Mouse (Mus musculus) skeletal muscle tissue, postnatal 0 days (tissue): ENCODE results near the gene Olfr519. TPM values are rescaled to one million over a fixed set of nuclear protein-coding genes. Genes with fewer than 3 reads are reported as not detected.

Source experiments
- polyA plus RNA-seq: library from polyadenylated mRNA; unstranded; fragments of >200 nt; fragmentation: Nextera tagmentation; extraction: Ambion mirVana; gene quantifications from 2 replicates; pipeline ENCODE4 v1.2.1, GENCODE M21; 2015

The Olfr519 gene
- polyA plus RNA-seq, result not detected in 2 replicates

DNA sequence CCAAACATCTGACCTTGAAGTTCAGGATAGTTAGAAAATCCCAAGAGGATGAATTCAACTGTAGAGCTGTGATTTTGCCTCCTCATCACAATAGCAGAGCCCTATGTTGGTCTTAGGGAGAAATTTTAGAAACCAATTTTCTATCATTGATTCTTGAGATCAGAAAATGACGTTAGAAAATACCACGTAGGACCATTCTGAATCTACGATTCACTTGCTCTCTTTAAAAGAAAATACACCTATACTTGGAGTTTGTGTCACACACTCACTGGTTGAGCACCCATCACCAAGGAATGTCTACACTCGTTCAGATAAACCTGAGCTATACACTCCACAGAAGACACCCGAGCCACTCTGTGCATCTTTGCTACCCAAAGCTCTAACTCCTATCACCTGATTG is at the start of gene Olfr519:
Gene Olfr519, minus strand, starts transcription at position 101 of the 400 bp plus-strand sequence.

DNA sequence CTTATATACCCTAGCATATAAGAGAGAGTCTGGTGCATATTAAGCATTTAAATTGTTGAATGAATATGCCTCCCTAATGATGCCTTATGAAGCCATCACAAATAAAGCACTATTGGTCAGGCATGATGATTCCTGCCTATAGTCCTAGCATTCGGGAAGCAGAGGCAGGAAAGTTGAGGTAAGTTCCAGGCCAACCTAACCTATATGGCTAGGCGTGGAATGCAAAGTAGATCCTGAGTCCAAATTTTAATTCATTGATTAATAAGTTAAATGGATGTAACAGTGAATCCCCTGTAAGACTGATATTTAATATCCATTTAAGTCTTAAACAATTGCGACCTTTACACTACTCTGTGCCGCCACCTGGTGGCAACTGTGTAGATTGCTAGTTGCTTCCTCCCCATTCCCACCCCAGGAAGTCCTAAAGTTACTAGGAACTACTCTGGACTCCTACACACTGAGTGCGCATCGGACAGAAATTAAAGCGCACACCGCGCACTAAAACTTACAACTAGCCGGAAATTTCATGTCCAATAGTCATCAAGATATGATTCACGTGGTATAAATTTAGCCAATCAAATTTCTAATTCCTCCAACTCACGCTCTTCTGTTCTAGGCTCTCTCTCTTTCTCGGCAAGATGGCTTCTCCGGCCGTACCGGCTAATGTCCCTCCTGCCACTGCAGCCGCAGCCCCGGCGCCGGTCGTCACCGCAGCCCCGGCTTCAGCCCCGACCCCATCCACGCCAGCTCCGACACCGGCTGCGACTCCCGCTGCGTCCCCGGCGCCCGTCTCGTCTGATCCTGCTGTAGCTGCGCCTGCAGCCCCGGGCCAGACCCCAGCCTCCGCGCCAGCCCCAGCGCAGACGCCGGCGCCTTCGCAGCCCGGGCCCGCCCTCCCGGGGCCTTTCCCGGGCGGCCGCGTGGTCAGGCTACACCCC is 39.8 kb upstream of the Olfr519 start, which contains the start of gene Eif3f:
Gene Eif3f, plus strand, starts transcription at position 624 of the 938 bp plus-strand sequence.

DNA sequence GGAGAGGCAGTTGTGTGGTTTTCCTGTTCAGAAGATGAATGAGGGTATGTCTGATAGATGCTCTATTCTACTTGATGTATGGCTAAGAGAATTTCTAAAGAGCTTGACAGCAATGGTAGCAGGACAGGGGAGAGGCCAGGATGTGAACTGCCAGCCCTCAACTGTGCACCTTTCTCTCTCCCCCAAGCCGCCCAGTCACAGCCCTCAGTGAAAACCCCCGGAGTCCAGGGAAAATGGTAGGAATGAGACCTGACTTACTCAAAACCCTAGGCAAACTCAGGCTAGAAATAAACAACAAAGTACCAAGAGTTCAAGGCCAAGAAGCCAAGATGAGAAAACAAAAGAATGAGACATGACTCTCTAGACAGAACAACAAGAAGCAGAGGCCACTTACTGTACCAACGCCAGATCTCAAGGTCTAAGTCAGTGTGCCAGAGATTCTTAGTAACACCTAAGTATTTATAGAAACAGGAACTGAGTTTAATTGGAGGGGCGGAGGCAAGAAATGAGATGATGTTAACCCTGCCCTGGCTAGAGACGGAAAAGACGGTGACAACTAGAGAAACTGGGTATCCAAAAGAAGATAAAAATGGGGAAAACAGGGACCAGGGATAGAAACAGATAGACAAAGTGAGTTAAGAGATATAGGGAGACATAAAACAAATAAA is 35.6 kb upstream of the Olfr519 start, which contains the start of gene Nlrp10:
Gene Nlrp10, minus strand, starts transcription at position 453 of the 668 bp plus-strand sequence.

DNA sequence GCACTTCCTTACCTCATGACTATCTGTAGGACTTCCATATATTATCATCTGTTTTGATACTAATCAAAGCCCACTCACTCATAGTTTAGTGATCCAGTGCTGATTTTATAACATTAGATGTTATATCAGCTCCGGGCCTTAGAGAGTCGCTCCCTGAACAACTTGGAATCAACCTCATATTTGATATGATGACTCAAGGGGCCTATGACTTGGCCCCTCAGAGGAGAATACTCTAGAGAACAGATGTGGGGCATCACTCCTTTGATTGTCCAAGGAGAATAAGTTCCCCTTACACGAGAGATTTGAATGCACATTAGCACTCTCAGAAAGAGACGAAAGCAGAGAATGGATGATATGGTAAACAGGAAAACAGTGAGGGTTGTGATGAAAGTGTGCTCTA is 9.3 kb downstream of the Olfr519 start, which contains the start of gene Olfr518:
Gene Olfr518, minus strand, starts transcription at position 101 of the 400 bp plus-strand sequence.

DNA sequence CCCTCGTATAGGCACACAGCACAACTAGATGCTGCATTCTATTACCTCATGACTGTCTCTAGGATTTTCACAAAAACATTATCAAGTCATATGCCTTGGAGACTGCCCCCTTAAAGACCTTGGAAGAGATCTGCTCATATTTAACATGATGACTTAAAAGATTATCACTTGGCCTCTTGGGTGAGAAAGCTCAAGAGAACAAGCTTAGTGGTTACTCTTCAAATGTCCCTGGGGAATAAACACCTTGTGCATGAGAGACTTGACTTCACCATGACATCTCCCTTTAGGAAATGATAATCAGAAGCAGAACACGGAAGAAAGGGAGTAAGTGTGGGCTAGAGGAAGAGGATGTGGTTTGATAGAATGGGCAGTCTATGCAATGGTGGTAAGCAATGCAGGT is 21.9 kb downstream of the Olfr519 start, which contains the start of gene Olfr517:
Gene Olfr517, minus strand, starts transcription at position 101 of the 400 bp plus-strand sequence.

DNA sequence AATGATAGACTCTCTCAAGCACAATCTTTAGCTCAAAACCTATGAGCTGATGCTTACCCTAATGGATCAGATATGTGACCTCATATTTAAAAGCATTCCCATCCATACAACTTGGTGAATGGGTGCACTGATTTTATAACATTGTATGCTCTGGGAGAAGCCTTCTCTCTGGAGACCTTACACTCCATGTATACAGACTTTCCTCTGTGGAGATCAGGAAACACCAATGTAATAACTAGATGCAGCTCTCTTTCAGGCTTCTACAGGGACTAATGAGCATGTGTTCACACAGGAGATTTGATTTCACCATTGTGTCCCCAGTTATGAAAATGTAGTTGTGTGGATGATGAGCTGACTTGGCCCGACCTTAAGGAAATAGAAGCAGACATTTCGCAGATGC is 43.8 kb downstream of the Olfr519 start, which contains the start of gene Olfr516:
Gene Olfr516, minus strand, starts transcription at position 101 of the 400 bp plus-strand sequence.

Other genes with a start within 250 kb of the Olfr519 start
- 0.04 TPM in 1 of 2 replicates, not detected in the other for gene Olfr509, start 242.5 kb downstream of the Olfr519 start, polyA plus RNA-seq
- gene Olfr510, start 228.0 kb downstream of the Olfr519 start, polyA plus RNA-seq, result not detected in 2 replicates
- gene Olfr512, start 181.1 kb downstream of the Olfr519 start, polyA plus RNA-seq, result not detected in 2 replicates
- not detected in 2 replicates for gene Olfr513, start 143.4 kb downstream of the Olfr519 start, polyA plus RNA-seq
- gene Olfr514, start 68.4 kb downstream of the Olfr519 start, polyA plus RNA-seq, result not detected in 2 replicates
- not detected in 2 replicates for gene Olfr516, start 43.9 kb downstream of the Olfr519 start, polyA plus RNA-seq
- gene Olfr517, start 22.0 kb downstream of the Olfr519 start, polyA plus RNA-seq, result not detected in 2 replicates
- not detected in 2 replicates for gene Olfr518, start 9.4 kb downstream of the Olfr519 start, polyA plus RNA-seq
- gene Nlrp10, start 35.8 kb upstream of the Olfr519 start, polyA plus RNA-seq, result 0.10 and 0.72 TPM in 2 replicates
- 54.4 and 64.3 TPM in 2 replicates for gene Eif3f, start 40.0 kb upstream of the Olfr519 start, polyA plus RNA-seq
- 2.8 and 3.0 TPM in 2 replicates for gene Tub, start 55.9 kb upstream of the Olfr519 start, polyA plus RNA-seq
- 0.99 and 1.1 TPM in 2 replicates for gene Ric3, start 188.9 kb upstream of the Olfr519 start, polyA plus RNA-seq